Mouse (Mus musculus) heart, adult 9 months (tissue): ENCODE measurements around the gene Speg.
A peak's percentile ranks its signal among the peaks of the same experiment; 100 is the strongest.

Experiments
- DNase-seq, 2 experiments: peaks; one replicate each; pipeline ENCODE4 v3.0.0; 2022; ENCODE audit warnings: low spot score in 2 of 2

Speg gene

DNA sequence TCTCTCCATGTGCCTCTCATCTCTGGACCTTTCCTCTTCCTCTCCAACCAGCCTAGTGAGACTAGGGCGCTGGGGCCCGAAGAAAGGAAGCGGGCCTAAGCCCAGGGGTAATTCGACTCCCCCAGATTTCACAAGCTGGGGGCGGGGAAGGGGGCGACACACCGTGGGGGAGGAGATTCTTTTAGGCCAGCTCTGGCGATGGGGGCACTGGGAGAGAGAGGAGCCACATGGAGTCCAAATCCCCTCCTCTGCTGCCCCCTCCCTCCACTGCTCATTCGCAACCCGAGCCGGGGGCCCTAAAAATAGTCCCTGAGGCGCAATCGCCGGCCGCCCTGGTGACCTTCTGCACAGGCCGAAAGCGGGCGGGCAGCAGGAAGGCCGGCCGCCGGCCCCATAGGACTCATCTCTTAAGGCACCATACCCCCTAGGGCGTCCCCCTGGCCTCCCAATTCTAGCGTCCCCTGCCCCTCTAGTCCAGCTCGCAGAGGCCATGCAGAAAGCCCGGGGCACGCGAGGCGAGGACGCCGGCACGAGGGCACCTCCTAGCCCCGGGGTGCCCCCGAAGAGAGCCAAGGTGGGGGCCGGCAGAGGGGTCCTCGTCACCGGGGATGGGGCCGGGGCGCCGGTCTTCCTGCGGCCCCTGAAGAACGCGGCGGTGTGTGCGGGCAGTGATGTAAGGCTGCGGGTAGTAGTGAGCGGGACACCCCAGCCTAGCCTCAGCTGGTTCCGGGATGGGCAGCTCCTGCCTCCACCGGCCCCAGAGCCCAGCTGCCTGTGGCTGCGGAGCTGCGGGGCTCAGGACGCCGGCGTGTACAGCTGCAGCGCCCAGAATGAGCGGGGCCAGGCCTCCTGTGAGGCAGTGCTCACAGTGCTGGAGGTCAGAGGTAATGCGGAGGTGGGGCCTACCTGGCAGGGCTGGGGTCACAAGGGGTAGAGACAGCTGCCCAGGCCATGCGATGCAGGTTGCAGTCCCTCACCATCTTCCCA lies at the start of gene Speg:
Gene Speg, plus strand, starts transcription at position 348 of the 987 bp plus-strand sequence.
- DNase-seq = peak in 1 of 2 experiments; percentile 62

DNA sequence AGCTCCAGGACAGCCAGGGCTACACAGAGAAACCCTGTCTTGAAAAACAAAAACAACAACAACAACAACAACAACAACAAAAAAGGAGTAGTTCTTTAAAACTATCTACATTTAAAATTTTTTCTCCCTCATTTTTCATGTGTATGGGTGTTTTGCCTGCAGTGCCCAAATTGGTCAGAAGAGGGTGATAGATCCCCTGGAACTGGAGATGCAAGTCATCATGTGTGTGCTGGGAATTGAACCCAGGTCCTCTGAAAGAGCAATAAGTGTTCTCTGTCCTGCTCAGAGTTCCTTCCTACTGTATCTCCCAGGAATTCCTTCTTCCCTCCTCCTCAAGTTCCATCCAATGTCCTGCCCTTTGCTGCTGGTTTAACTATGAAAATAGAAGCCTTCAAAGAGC lies 47.6 kb upstream of the Speg start:
- DNase-seq = no peak

DNA sequence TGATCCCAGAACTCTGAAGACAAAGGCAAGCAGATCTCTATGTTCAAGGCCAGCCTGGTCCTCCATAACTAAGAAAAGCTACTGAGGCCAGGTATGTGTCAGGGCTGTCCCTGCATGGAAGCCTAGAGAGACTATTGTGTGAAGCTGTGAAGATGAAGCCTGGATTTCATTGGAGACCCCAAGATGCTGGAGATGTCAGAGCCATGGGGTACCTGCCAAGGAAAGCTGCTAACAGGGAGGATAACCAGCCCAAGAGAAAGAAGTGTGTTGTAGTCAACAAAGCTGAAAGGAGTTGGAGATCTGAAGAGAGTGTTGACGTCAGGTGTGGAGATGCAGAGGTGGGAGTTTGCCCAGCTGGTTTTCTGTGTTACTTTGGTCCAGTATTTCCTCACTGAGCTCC lies 43.8 kb upstream of the Speg start:
- DNase-seq = no peak

DNA sequence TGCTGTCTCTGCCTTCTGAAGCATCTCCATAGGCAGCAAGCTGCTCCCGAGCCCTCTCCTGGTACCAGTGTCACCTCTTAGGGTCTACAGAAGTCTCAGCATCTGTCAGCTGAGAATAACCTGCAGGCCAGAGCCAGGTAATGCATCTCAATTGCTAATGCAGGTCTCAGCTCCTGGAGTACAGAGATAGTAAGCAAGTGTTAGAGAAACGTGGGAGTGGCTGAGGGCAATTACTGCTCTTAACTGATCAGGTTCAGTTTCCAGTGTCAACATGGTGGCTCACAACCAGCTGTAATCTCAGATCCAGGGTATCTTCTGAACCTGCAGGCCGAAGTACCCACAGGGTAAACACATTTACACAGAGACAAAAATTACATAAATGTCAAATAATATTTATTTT lies 38.6 kb upstream of the Speg start:
- DNase-seq = no peak

DNA sequence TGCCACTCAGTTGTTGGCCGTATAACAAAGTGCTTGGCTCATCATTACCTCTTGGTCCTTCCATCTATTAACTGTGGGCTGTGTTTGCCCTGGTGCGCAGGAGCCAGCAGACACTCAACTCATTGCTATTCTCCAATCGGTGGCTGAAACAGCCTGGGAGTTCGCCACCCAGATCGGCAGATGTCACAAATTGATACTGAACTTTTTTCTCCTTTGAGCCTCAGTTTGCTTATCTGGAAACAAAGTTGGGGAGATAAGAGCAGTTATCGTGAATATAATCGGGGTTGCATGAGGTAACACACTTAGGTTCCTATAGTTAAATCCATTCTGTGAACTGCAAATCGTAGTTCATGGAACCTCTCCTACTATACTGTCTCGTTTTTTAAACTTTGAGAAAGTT lies 38.0 kb upstream of the Speg start:
- DNase-seq = no peak

DNA sequence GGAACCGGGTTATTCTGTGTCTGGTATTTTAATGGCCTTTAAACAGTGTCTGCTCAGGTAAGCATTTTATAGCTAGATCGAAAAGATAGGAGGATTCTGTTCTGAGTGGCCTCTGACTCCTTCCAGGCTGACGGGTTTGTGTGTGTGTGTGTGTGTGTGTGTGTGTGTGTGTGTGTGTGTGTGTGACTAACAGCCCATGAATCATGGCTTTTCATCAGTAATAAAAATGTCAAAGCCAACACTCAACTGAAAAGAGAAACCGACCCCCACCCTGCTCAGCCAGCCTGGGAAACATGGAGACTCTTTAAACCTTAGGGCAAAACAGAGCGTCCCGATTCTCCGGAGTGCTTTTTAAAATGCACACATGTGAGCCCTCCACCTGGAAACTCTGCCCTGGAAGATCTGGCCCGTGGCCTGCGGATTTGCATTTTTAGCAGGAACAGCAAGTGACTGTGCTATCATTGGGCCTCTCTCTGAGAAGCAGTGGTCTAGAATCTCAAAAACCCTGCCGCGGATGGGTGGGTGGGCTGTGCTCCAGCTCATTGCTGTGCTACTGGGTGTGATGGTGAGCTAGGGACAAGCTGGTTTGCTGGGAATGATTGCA lies 36.9 kb upstream of the Speg start:
- no peak for DNase-seq

DNA sequence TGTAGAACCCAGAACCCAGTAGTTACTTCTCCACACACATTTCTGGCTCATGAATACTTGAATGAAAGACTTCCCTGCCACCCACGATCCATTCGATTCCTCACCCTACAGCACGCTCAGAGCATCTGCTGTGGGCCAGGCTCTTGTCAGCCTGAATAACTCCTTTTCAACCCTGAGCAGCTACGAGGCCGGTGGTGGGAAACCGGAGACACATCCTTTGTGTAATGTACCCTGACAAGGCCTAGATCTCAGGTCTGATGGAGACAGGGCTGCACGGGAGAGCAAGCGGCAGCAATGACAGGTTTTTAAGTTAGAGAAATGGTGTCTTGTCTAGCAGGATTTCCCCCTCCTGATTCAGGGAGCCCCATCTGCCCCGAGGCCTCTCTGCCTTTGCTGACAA lies 35.8 kb upstream of the Speg start:
- DNase-seq = no peak

DNA sequence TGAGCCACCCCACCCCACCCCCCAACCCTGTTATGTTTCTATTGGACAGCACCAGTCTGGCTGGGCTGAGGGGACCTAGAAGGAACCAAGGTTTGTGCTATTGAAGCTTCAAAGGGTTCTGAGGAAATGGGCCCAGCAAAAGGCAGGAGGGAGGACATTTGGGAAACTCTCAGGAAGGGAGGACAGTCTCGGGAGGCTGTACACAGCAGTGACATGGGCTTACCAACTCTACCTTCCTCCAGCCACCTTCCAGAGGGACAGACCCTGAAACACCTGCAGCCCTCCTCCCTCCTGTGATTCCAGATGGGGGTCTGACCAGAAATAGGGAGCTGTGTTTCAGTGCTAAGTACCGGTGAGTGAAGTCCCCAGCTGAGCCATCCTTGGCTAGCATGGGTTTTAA lies 34.6 kb upstream of the Speg start:
- DNase-seq = no peak

DNA sequence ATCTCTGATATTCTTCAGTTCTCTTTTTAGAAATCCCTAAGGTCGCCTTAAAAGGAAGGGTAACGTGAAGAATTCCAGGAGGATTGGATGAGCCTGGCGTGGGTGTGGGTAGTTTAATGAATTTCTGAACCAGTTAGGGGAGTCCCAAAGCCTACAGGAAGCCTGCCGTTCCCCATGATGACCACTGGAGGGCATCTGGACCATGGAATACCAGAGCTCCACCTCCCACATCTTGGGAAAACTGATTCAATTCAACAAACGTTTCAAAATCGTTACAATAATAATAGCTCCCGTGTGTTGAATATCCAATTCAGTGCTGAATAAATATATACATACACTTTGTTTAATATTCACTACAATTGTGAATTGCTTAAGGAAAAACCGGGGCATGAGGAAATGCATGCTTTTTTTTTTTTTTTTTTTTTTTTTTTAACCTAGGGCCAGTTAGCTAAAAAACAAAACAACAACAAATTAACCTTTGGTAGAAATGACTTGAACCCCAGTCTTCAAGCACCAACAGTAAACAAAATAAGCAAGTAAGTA lies 32.2 kb upstream of the Speg start:
- peak; percentile 57 to 71 for DNase-seq

DNA sequence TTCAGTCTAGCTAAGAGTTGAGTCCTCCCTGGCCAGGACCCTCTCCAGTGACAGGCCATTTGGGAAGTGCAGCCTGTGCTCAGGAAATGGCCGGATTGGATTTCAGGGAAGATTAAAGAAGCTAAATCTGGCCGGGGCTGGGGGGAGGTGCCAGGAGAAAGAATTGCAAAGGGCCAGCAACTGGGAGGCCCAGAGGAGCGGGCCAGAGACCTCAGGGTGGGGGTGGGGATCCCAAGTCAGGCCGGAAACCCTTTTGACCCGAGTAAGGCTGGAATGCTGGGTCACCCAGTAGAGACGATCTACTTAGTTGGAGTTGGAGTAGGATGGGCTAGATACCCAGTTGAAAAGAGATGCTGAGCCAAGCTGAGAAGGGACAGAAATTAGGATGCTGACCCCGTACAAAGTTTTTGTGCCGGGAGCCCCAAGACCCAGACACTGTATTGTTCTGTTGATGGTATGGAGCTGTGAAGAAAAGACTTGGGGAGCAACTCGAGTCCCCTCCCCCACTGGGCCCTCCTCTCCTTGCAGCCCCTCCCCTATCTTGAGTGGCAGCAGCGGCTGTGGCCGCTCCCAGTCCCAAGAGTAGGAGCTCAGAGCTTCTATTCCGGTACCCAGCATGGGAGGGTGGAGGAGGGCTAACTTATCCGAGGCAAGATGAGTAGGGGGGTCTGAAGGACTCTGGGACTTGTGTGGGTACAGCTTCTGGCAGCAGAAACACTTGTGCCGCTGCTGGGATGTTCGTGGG lies 30.6 kb upstream of the Speg start:
- DNase-seq = no peak

DNA sequence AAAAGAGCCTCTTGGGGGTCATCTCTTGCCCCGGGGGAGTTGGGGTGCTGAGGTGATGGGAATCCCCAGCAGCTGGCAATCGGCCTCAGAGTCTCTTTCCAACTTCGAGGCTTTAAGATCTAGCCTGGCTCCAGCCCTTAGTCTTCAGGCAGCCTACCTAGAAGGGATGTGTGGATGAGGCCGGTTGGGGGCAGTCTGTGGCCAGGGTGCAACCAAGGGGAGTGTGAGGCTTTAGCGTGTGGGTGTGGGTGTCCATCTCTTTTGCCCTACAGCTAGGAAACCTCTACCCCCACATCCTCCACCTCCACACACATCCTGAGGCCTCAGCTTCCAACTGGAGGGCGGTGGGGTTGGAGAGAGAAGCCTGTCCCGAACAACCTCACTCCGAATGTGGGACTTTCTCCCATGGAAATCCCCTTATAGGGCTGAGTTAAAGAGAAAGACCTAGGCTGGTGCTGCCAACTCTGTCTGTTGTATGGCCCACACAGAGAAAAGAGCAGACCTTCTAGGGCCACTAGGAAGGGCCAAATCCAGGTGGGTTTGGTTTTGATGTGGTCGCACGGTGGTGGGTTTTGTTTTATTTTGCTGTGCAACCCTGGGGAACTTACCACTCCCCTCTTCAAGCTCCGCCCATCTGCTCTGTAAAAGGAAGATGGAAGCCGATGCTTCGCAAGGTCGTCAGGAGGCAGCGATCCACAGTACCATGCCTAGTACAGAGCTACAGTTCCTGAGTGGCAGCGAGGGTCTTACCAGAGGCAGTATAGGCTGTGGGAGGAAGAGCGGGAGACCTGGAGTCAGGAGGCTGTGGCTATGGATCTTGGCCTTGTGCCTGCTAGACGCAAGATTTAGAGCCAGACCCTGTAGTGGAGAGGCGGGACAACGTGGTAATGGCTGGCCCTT lies 29.8 kb upstream of the Speg start:
- DNase-seq = no peak

DNA sequence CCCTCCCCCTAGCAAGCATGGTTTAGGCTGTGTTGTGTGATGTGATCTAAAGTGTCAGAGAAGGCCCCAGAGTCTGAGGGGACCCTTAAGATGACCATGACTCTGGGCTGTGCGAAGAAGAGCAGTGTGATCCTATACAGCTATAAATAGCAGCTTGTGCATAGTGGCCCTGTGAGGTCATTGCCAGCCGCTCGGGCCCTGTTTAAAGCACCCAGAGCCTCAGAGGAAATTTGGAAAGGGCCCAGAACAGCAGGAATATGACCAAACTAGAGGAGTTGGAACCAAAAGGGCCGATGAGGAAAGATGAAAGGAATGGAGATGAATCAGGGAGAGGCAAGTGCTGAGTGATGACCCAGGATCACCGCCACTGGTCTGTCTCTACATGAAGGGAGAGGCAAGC lies 27.8 kb upstream of the Speg start:
- DNase-seq = no peak

DNA sequence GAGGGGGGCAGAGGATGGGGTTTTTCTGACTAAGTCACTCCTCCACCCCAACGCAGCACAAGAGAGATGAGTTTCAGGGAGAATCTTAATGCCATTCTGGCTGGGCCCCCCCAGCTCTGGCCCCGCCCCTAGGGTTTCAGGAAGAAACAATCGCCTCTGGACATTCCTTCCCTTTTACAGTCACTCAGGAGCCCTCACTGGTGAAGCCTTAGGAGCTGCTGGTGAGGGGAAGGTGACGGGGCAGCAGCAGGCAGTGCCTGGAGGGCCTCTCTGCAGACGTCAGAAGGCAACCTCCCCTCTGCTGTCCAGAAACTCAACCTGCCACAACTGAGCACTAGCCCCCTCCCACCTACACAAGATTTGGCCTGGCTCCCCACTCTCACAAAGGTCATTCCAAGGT lies 25.8 kb upstream of the Speg start:
- DNase-seq = no peak

DNA sequence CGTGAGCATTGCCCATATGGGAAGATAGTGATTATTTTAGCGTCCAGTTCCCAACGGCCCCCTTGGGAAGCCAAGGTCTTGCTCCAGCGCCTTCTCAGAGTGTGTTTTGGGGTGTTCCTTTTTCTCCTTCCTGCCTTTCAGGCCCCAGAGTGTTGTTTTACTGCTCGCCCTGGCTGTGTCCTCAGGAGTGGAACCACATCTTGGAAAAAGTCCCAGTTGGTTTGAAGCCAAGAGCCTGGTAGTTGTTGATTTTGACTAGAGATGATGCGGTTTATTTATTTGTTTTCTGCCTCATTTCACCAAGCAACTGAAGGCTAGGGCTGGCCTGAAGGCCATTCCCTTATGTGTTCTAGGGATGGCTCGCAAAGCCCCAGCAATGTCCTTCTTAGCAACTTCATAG lies 17.8 kb upstream of the Speg start:
- DNase-seq = no peak

DNA sequence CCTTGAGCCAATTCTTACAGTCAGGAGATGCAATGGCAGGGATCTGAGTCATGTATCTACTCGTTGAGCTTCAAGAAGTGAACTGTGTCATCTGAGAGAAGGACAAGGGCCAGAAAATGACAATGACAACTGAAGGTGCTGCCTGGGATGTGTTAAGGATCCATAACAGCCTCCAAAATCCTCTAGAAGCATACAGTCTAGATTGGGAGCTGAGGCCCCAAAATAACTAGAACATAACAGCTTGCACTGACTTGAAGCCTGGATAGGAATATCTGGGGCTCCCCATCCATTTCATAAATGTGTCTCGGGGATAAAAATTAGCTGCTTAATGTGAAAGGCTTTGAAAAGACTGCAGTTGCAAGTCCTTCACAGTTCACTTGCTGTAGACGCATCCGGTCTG lies 17.1 kb upstream of the Speg start:
- no peak for DNase-seq

DNA sequence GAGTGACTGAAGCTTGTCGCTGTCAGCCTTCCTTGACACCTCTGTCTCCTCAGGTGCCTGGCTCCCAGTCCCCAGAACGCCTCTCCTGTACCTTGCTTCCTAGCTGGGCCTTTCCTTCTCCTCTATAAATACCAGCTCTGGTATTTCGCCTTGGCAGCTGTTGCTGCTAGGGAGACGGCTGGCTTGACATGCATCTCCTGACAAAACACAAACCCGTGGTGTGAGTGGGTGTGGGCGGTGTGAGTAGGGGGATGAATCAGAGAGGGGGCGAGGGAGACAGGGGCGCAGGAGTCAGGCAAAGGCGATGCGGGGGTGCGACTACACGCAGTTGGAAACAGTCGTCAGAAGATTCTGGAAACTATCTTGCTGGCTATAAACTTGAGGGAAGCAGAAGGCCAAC lies 15.8 kb upstream of the Speg start:
- peak; percentile 56 to 58 for DNase-seq

DNA sequence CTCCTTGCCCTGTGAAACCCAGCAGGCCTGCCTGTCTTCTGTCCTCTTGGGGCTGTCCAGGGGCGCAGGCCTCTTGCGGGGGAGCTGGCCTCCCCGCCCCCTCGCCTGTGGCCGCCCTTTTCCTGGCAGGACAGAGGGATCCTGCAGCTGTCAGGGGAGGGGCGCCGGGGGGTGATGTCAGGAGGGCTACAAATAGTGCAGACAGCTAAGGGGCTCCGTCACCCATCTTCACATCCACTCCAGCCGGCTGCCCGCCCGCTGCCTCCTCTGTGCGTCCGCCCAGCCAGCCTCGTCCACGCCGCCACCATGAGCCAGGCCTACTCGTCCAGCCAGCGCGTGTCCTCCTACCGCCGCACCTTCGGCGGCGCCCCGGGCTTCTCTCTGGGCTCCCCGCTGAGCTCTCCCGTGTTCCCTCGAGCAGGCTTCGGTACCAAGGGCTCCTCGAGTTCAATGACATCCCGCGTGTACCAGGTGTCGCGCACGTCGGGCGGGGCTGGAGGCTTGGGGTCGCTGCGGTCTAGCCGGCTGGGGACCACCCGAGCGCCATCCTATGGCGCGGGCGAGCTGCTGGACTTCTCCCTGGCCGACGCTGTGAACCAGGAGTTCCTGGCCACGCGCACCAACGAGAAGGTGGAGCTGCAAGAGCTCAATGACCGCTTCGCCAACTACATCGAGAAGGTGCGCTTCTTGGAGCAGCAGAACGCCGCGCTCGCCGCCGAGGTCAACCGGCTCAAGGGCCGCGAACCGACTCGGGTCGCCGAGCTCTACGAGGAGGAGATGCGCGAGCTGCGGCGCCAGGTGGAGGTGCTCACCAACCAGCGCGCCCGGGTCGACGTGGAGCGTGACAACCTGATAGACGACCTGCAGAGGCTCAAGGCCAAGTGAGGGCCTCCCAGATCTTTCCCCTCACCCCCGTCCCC lies 14.7 kb upstream of the Speg start, which contains the start of gene Des:
Gene Des, plus strand, starts transcription at position 218 of the 920 bp plus-strand sequence.
- DNase-seq = peak; percentile 82 to 83

DNA sequence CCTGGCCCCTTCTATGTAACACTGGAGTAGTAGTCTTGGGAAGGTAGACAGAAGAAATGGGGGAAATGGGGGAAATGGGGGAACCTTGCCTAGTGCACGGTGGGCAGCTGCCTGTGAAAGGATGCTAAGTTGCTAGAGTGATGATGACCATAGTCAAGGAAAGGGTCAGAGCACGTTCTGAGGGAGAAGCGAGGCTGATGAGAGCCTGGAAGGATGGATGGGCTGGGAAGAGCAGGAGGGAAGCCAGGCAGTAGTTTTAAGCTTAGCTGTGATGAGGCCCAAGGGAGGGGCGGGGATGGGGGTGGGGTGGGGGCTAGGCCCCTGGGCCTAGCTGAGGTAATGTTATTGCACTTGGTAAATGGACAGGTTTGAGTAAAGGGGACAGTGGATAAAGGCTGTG lies 14.0 kb upstream of the Speg start:
- DNase-seq = no peak

DNA sequence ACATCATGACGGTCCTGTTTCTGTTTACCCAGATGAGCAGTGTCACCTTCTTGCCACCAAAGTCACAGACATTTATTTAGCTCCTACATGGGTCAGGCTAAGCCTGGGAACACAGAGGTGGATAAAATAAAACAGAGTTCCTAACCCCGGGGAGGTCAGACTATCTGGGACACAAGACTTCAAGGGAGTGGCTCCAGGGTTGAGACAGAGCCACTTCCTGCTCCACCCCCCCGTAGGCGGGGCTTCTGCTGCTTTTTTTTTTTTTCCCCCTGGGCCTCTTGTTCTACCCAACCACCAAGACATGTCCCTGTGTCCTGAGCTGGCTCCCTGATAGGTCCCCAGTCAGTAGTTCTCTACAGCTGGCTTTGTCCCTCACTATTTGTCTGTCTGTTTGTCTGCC lies 13.3 kb upstream of the Speg start:
- peak; percentile 63 to 72 for DNase-seq

DNA sequence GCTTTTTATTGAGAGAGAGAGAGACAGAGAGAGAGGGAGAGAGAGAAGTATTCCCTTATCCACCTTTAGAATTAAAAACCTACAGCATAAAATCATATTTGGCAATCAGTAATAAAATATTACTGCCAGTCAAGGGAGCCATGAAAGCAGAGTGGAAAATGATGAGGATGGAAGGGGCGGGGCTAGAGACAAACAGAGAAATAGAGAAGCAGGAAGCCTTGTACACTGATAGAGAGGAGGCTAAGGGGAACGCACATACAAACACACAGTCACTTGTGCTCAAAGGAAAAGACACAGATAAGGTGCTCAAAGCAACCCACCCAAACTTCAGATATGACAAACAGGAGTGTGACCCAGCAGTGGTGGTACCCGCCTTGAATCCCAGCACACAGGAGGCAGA lies 11.2 kb upstream of the Speg start:
- no peak for DNase-seq
